Mouse (Mus musculus): ENCODE data around the gene Celf2.
"Not testable (repeated sequence)": the region's sequence is repeated elsewhere in the genome, so short reads cannot be mapped to it uniquely, and the experiment has no call there.

The Celf2 gene

GRCm38 (mm10) chr2:7267166-7267565 is 242.2 kb downstream of the Celf2 start:
- DNase-seq (ENCODE audit: low read depth, low spot score) = no peak

GRCm38 (mm10) chr2:7262668-7263067 is 246.7 kb downstream of the Celf2 start:
- not testable (repeated sequence) for DNase-seq (ENCODE audit: low read depth, low spot score)

DNA sequence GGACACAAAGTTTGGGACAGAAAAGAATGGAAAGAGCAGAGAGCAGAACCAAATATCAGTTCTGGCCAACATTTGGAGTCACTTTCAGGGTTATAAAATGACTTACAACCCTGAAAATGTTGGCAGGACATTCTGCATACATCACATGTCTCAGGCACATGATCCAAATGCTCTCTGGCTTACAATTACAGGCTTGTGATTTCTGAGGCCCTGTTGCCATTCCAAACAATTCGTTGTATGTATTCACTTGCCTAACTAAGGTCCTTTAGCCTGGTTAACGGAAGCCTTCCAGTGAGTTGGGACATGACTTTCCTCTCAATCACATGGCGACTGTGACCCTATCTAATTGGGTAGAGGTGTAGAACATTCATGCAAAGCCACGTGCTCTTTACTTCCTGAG is 249.2 kb downstream of the Celf2 start:
- no peak for DNase-seq (ENCODE audit: low read depth, low spot score)

GRCm38 (mm10) chr2:7259616-7260015 is 249.7 kb downstream of the Celf2 start:
- DNase-seq (ENCODE audit: low read depth, low spot score) = no peak

DNA sequence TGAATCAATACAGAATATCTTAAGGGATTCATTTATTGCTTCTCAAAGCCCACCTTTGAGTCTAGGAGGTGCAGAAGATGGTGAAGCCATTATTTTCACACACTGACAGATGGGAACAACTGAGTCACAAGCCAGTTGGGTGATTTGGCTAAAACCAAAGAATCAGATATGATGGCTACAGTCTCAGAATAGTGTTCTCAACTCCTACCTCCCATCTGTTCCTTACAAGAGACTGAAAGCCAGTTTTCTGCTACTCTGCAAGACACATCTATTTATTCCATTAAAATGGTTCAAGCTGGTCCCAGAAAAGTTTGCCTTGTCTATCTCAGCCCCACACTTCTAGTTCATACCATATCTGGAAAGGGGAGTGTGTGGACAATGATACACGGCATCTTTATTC is 253.3 kb downstream of the Celf2 start:
- DNase-seq (ENCODE audit: low read depth, low spot score) = no peak

GRCm38 (mm10) chr2:7255386-7255785 is 254.0 kb downstream of the Celf2 start:
- DNase-seq (ENCODE audit: low read depth, low spot score) = no peak

DNA sequence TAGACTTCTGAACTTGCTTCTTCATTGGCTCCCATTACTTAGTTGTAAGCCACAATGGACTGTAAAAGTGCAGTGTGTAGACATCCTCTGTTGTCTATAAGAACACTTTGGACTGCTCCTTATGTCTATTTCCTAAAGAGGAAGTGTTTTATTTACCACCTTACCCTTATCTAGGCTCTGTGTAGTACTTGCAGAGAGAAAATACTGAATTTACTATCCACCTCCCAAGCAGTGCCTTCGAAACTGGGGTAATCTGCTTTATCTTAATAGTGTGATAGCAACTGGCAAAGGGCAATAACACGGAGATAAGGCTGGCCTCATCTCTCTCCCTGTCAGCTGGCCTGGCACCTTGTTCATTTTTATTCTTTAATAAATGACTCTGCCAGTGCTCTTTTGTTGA is 259.0 kb downstream of the Celf2 start:
- DNase-seq (ENCODE audit: low read depth, low spot score) = no peak

GRCm38 (mm10) chr2:7249002-7249401 is 260.4 kb downstream of the Celf2 start:
- no peak for DNase-seq (ENCODE audit: low read depth, low spot score)

DNA sequence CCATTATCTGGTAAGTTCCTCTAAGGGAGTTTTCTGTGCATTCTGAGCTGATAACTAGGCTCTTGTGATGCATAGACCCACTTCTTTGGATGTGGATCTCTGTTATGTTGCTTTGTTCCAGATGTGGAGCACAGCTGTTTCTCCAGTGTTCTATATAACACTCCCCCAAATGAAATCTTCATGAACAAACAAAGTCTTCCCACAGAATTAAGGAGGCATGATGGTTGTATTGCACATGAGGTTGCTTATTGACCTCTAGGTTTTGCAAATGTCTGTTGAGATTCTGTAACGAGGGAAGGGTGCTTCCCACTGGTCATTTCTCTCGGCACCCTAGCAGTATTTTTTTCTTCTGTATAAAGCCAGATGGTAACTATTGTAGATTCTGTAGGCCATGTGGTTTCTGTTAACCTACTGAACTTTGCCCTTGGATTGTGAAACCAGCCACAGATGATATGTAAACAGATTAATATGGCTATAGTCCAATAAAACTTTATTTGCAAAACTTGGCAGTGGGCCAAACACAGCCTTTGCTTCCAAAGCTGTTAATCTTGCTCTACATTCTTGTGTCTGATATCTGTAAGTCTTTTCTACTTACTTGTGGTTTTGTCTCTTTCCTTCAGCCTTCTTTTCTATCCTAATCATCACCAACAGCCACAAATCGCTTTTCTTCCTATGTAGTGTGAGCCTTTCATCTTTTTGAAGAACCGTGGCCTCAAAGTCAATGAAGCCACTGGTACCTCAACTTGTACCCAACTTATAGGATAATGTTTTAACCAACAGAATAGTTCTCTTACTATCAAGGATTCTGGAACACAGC is 263.2 kb downstream of the Celf2 start:
- peak; percentile 70 for DNase-seq (ENCODE audit: low read depth, low spot score)

DNA sequence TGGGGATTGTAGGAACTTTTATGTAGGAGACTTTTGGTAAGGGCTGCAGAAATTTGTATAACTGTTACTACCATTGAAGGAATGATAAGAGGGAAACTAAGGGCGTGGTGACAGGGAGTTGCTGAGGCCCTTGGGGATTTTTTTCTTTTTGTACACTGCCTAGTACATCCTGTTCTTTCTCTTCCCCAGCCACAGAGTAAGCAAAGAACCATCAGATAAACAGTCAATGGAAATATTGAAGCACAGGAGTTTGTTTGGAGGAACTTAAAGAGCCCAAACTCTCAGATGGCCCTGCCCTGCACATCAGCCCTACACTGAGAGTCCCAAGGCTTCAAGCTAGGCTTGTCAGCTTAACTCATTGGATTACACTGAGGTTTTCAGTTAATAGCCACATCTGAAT is 267.2 kb downstream of the Celf2 start:
- DNase-seq (ENCODE audit: low read depth, low spot score) = no peak

GRCm38 (mm10) chr2:7241523-7241941 is 267.8 kb downstream of the Celf2 start:
- no peak for DNase-seq (ENCODE audit: low read depth, low spot score)

GRCm38 (mm10) chr2:7237283-7237682 is 272.1 kb downstream of the Celf2 start:
- no peak for DNase-seq (ENCODE audit: low read depth, low spot score)

DNA sequence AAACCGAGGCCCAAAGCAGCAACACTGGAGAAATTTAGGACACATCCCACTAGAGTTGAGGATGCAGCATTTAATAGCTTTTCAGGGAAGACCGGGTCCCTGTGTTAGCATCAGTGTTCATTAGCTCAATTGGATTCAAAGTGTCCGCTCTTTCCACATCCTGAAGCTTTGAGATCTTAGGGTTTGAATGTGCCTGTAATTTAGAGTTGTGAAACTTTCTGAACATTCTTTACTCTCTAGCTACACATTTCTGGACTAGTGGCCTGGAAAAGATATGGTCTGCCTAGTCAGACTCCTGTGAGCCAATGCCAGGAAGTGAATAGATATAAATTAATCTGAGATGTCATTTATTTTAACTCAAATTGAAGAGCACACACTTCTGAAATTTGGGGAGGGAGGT is 272.9 kb downstream of the Celf2 start:
- DNase-seq (ENCODE audit: low read depth, low spot score) = no peak

GRCm38 (mm10) chr2:7235059-7235741 is 274.2 kb downstream of the Celf2 start:
- DNase-seq (ENCODE audit: low read depth, low spot score) = no peak

- no peak for DNase-seq (ENCODE audit: low read depth, low spot score)
Observed at GRCm38 (mm10) chr2:7234587-7234986, 274.8 kb downstream of the Celf2 start.

GRCm38 (mm10) chr2:7233411-7233810 is 276.0 kb downstream of the Celf2 start:
- no peak for DNase-seq (ENCODE audit: low read depth, low spot score)

- DNase-seq (ENCODE audit: low read depth, low spot score) = no peak
Observed at GRCm38 (mm10) chr2:7226785-7227184, 282.6 kb downstream of the Celf2 start.

GRCm38 (mm10) chr2:7224346-7225071 is 284.9 kb downstream of the Celf2 start:
- DNase-seq (ENCODE audit: low read depth, low spot score) = no peak

- DNase-seq (ENCODE audit: low read depth, low spot score) = no peak
Observed at GRCm38 (mm10) chr2:7223538-7223937, 285.8 kb downstream of the Celf2 start.

DNA sequence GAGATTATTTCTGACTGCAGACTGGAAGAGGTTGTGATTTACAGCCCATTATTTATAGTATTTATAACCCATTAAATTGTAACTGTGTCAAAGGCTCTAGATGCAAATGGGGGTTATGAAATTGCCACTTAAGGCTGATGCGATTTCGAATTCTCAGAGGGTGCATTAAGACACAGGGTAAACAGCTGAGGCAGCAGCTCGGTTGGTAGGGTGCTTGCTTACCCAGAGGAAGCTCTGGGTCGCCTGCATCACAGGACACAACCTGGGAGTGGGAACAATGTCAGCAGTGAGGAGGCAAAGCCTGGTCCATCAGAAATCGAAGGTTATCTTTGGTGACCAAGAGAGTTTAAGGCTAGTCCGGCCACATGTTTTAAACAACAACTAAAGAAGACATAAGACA is 286.5 kb downstream of the Celf2 start:
- DNase-seq (ENCODE audit: low read depth, low spot score) = no peak

GRCm38 (mm10) chr2:7221856-7222255 is 287.5 kb downstream of the Celf2 start:
- no peak for DNase-seq (ENCODE audit: low read depth, low spot score)

- DNase-seq (ENCODE audit: low read depth, low spot score) = no peak
Observed at GRCm38 (mm10) chr2:7218101-7218500, 291.3 kb downstream of the Celf2 start.

All from forelimb bud, embryonic 11.5 days (tissue).